Mouse (Mus musculus) CD4-positive, CD25-positive, alpha-beta regulatory T cell, adult 4 months (primary cell): ENCODE measurements around the gene Mrpl33. TPM values are rescaled to one million over a fixed set of nuclear protein-coding genes. Genes with fewer than 3 reads are reported as not detected.
"Not testable (repeated sequence)": the region's sequence is repeated elsewhere in the genome, so short reads cannot be mapped to it uniquely, and the experiment has no call there.

ENCODE experiments used
- ATAC-seq: one replicate; pipeline ENCODE4 v1.8.0; 2017
- polyA plus RNA-seq, 2 experiments: library from polyadenylated mRNA; unstranded; fragments of 100-300 nt; shearing (Covaris generic); gene quantifications; one replicate each; pipeline ENCODE4 v1.2.1; 2017

Mrpl33 gene
- polyA plus RNA-seq, 2 experiments from 2014 or later = 231 to 312 TPM

DNA sequence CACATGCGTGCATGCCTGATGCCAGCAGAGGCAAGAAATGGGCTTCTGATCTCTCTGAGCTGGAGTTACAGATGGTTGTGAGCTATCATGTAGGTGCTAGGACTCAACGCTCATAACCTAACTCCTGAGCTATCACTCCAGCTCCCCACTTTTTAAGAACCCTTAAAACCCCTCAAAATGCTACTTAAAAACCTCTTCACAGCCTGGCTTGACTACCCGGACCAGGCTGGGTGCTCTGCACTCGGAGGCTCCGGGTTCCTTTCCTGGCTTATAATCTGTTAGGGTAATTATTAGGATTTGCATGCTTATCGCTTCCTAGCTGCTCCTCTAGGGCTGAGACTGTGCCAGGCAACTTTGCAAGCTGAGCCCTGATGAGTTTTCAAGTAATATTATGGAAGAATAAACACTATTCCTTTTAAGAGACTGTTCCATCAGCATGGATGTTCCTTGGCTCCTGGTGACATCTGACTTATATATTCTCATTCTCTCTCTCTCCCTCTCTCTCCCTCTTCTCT is 752 bp downstream of the Mrpl33 start:
- ATAC-seq = no peak

DNA sequence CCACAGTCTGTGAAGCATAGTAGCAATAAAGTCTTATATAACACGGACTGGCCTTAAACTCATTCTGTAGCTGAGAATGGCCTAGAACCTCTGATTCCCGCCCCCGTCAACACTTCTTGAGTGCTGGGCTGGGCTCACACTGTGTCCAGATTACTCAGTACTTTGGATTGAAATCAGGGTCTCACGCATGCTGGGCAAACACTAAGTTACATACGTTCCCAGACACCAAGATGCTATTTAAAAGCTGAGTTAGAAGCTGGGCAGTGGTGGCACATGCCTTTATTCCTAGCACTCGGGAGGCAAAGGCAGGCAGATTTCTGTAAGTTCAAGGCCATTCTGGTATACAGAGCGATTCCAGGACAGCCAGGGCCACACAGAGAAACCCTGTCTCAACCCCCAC is 1.4 kb downstream of the Mrpl33 start:
- no peak for ATAC-seq

DNA sequence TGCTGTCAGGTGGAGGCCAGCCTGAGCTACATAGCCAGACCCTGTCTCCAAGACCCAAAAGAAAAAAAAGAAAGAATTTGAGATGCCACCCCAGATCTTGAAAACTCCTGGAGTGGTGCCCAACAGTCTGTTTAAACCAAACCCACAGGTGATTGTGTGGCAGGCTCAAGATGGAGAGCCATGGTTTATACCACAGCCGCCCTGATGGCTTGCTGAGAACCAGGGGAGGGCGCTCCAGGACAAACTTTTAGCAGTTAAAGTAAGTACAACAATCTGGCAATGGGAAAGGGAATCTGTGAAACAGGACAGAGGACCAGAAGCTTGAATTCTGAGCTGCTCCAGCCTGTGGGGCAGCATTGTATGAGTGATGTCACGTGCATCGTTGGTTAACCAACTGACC is 1.8 kb downstream of the Mrpl33 start:
- no peak for ATAC-seq

DNA sequence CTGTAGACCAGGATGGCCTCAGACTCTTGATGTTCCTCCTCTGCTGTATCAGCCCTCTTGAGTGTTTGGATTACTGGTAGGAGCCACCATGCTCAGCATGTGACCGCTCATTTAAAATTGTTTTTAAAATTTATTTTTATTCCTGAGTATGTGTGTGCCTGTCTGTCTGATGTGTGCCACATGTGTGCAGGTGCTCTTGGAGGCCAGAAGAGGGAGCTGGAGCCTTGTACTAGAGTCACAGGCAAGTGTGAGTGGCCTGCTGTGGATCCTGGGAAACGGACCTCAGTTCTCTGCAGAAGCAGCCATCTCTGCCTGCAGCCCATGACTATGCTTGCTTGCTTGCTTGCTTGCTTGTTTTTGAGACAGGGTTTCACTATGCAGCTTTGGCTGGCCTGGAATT is 2.4 kb downstream of the Mrpl33 start:
- no peak for ATAC-seq

DNA sequence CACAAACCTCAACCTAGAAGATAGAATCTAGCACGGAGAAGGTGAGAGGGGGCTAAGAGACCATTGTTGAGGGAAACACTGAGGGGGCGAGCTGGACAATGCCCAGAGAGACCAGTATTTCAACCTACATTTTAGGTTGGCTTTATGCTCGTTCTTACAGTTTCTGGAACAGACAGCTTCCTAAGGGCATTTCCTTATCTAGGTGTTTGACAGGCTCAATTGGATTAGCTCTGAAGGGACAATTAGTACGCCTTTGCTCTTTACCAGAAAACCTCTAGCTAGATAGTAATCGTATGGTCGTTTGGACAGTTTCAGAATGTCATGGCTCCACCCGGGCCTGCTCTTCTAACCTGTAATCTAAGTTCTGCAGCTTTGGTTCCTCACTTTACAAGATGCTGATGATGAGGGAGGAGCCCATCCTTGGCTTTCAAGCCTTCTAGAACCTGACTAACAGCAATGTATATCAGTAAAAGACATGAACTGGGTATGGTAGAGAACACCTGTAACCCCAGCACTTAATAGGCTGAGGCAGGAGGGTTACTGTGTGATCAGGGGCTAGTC is 4.5 kb downstream of the Mrpl33 start:
- no peak for ATAC-seq

DNA sequence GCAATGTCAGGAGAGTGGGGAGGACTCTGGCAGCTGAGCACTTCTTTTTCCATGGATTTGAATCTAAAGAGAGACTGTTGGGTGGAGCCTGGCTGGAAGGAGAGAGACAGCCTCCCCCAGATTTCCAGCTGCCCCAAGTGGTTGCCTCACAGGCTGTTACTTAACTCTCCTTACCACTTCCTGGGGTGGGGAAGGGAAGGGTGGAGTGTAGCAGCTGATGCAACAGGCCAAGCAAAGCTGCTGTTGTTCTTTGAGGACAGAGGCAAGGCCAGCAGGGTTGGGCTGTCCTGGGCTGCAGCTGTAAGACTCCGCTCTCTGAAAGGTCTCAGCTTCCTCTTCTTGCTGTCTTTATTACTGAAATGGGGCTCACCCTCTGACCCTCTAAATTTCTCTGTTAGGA is 5.6 kb downstream of the Mrpl33 start:
- ATAC-seq = peak; percentile 90

DNA sequence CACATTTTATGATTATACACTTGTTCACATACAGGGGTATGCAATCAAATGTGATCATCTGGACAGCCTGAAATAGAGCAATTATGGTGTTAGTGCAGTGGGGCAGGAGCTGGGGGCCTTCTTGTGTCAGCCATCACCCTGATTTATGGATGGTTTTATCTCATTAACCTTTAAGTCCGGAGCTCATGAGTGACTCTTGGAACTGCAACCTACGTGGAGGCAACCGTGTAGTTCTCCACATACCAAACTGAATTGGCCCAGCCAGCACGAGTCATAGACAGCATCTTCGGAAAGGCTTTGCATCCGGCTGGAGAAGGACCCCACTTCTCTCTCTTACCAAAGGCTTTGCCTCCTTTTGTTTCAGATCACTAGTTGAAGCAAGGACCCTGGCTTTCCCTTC is 7.0 kb downstream of the Mrpl33 start:
- no peak for ATAC-seq

DNA sequence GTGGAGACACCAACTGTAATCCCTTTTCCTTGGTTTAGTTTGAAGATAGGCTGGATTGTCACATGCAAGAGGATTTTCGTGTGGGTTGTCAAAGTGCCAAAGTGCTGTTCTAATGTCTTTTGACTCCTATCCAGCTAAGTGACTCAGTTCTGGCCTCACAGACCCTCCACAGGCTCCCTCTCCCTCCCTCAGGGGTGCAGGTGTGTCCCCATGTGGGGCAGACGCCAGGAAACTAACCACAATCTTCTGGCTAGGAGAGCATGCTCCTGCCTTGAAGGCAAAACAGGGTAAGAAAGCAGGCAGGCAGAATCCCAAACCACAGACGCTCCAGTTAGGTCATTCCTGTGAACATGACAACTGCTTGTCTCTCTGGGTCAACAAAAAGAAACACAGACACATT is 9.4 kb downstream of the Mrpl33 start:
- no peak for ATAC-seq

DNA sequence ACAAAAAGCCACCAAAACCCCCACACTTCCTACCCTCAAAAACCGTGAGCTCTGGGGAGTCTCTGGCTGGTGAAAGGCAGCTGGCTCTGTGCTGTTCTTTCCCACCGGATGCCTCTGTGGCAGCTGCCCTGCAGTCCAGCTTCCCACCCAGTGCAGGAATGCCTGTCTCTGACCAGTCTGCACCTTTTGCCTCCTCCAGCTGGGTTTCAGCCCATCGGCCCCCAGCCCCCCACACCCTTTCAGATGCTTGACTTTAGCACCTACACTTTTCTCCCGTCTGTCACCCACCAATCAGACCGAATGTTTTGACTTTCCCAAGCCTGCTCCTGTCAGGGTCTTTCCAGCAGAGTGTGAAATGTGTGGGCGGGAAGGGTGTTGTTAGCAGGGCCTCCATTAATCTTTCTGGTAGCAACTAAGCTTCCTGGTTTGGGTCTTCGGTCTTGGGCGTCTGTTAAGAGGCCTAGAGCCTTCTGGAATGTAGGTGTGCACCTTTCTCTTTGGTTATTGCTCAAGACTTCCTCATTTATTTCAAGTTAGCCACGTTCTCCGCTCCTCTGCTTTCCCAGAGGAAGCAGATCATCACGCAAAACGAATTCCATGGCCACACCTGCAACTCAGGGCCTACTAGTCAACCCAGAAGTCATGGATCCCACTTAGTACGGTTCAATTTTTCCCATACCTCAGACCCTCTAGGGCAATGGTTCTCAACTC is 13.8 kb downstream of the Mrpl33 start:
- ATAC-seq = no peak

DNA sequence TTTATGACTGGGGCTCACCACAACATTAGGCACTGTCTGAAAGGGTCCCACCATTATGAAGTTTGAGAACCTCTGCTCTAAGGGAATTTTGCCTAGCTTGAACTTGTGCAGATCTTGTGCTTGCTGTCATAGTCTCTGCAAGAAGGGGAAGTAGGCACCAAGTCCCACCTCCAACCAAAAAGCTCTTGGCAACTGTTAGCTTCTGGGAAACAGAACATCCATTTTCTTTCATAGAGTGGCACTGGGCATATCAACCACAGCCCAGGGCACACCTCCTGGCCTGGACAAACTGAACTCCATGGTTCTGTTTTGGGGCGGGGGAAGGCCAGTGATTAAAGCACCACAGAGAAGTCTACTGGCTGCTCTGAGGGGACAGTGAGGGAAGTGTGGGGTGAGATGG is 14.5 kb downstream of the Mrpl33 start:
- no peak for ATAC-seq

DNA sequence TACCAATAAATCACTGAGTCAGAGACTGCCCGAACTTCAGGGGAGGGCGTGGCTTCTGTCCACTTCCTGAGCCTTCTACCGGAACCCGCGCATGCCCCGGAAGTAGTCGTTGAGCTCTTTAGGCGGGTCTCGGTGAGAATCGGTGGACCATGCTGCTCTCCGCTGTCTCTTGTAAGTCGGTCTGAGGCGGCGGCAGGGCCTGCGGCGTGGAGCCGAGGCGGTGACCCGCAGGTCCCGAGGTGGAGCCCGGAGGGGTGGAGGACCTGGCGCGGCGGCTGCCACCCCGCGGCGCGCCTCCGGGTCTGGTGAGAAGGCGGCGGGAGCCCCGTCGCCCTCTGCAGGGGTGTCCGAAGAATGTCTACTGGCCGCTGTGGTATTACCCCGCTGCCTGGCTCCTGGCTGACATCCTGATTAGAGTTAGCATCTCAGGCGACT is 17.1 kb downstream of the Mrpl33 start:
- ATAC-seq = peak; percentile 92

DNA sequence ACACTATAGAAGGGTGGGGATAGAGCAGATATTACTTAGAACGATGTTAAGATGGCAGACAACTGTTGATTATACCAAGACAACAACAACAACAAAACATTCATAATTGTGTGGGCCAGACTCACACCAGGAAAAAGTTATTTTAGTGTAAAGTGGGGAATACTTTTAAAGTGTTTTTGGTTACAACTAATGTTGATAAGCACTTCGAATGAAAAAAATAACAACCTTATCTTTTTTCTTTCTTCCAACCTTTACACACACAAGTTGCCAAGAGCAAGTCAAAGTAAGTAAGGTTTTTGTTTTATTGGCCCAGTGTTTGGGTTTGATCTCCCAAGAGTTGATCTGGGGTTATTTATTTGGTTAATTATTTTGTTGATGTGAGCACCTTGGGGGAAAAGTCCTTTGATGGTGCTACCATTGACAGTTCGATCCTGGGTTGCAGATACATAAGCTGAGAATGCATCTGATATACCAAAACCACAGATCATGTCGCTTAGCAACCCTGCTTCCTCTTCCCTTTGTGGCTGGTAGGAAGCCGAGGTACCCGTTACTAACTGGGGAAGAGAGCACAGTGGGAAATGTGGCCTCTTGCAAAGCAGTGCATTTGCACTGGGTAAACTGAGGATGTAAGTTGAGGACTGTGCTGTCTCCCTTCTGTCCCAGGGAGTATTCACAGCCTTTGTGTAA is 17.7 kb downstream of the Mrpl33 start:
- peak; percentile 58 for ATAC-seq

DNA sequence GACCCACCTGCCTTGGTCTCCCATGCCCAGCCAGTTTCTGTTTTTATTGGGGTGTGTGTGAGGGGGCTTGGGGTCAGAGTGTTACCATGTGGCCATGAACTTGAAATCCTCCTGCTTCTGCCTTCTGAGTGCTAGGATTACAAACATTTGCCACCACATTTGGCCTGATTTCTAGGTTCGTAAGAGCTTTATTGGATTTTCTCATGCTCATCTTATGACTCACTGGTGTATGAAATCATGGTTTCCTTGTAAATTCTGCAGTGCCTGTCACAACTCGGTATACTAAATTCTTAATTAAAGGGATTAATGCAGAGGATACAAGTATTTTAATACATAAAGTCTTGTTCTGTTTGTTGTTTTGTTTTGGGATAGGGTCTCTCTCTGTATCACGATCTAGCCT is 23.6 kb downstream of the Mrpl33 start:
- no peak for ATAC-seq

DNA sequence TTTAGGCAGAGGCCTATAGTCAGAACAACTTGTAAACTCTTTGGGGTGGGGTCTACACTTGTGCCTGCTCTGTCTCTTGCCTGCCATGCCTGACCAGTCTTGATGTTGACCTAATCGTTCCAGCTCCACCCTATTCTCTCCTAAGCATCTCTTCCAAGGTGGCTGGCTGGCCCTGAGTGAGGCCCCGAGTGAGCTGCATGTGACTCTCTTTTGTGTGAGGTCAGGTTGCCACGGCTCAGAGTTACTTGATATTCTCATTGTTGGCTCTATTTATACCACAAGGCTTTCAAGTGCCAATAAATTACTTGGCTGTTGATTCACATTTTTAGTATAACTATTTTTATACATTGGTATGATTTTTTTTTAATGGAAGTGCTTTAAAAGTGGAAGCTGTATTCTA is 30.4 kb downstream of the Mrpl33 start:
- no peak for ATAC-seq

DNA sequence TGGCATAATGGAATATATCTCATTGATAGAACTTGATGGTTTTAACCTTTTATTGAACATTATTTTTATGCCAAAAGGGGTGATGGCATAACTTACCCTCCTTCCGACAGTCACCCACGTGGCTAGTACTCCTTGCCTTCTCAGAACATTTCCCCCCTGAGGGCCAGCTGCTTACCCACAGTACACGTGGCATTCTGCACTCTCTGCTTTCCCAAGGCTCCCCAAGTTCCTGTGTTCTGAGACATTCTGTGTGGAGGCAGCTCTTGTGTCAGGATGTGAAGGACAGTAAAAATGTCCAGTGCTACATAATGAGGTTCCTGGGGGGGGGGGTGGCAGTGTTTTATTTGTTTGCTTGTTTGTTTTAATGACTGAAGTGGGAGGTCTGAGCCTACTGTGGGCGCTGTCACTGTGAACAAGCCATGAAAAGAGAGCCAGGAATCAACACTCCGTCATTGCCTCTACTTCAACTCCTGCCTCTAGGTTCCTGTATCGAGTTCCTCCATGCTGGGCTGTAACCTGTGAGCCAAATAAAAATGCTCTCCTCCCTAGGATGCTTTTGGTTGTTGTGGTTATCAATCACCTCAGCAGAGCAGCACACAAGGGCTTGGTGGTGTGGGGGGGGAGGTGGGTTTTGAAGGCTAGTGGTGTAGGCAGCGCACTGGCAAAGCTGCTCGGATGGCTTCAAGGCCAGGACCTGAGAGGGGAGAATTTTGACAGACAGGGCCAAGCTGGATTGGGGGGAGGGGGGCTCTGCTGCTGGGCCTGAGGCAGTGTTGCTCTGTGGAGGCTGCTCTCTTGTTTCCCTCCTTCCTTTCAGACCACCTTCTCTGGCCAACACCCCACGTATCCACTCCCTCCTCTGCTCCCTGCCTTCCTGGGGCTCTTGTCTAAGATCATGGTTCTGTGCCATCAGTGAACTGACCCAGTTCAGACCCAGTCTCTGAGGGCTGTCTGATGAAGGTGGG is 31.1 kb downstream of the Mrpl33 start:
- no peak for ATAC-seq

DNA sequence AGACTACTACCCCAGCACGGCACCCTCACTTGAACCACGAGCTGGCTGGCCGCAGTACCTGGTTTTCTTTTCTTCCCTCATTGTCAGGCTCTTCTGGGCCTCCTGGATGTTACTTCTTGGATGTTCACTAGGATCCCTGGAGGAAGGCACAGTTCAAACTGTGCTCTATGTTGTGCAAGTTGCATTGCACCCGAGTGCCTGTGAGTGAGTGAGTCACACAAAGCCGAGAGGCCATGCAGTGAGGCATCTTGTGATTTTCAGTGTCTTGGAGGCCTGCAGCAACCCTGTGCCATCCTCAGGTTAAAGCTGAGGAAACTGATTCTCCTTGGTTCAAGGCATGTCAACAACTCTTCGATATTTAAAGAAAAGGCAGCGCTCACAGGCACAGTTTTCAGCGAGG is 31.8 kb downstream of the Mrpl33 start:
- ATAC-seq = no peak

DNA sequence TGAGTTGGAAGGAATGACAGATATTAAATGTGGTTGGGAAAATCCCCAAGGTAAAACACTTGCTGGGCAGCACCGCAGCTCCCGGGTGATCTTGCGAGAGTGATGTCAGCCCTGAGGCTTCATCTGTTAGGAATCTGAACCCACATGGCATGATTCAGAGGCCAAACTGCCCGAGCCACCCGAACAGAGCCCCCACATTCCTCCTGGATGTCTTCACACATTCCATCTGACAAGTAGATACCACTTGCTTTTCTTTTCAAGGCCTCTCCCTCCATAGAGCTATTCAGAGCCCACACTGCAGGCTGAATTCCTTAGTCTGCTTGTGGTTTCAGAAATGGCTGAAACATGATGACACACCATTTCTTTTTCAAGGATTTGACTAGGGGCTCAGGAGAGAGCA is 33.3 kb downstream of the Mrpl33 start:
- no peak for ATAC-seq

DNA sequence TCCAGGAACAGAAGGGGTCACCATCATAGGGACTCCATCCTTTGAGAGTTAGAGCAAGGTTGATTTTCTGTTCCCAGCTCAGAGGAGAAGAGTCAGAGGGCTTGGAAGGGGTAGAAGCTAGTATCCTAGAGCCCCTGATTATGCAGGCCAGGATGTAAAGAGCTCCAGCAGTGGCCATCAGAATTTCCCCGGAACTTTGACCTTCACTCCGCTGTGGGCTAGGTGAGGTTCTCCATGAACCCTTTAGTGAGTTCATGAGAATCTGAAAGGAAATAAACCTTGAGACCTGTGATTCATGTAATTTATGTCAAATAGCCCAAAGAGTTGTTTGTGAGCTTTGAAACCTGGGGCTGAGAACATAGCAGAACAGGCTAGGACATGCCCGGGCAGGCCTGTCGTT is 34.4 kb downstream of the Mrpl33 start:
- ATAC-seq = not testable (repeated sequence)

DNA sequence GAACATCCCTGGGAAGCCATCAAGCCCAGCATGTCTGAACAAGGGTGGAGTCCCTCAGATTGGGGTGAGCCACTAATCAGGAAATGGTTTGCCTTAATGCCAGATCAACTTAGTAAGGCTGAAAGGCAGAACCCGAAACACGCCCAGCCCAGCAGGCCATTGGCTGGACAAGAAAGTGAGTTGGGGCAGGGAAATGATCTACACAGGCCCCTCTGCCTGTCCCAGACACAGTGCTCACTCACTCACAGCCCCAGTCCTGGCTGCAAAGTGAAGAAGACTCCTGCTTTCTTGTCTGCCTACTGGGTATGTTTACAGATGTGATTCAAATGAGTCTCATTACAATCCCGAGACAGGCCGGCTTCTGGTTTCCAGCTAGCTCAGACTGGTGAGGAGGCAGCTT is 37.4 kb downstream of the Mrpl33 start:
- ATAC-seq = no peak

DNA sequence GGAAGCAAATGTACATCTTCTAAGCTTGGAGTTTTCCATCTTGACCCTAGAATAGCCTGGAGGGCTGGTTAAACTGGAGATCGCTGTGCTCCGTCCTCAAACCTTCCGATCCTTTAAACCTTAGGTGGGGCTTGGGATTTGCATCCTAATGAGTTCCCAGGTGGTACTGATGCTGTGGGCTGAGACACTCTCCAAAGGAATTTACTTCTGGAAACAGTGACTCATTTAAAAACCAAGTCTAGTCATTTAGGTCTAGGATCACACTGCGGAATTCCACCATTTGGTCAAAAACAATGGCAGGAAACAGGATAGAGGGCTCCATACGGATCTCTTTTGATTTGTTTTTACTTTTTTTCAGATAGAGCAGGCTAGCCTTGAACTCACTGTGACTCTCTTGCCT is 37.9 kb downstream of the Mrpl33 start:
- ATAC-seq = no peak

DNA sequence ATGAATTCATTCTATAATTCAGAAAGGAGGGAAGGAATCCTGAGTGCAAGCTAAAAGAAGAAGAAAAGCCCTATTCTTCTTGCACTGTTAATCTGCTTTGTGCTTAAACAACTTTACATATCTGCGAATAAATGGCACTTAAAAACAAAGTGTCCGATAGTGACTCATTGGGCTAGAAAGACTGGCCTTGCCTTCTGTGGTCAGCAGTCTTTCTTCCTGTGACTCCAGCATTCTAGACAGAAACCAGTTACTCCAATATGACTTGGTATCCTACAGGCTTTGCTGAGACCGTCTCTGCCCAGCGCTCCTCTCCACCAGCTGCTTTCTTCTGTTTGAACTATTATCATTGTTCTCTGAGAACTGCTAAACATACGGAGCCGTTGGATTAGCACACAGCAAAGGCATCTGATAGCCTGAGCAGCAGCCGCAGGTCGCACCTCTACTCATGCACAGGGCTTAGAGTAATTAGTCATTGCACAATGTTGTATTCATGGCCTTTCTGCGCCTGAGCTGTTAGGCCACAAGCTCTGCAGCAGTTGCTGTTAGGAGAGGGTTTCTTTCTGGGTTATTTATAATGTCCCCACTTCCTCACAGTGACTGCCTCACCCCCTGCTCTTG is 40.0 kb downstream of the Mrpl33 start:
- no peak for ATAC-seq

DNA sequence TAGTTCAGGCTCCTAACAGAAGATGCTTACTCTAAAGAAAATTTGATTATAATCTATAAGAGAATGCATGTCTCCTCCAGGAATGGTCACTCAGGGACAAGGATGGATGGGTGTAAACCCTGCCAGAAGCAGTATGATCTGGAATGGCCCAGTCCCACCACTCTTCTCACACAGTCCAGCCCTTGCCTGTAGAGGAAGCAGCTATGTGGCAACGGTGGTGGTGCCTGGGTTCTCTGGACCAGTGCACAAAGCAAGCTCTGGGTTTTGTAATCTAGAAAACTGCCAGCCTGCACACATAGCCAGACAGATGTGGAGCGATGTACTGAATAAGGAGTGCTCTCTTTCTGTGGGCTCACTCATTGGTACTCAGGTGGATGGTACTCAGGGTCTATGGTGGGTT is 43.8 kb downstream of the Mrpl33 start:
- ATAC-seq = no peak
